Mouse (Mus musculus) gastrocnemius, postnatal 14 days (tissue): ENCODE data around the gene Slx. TPM values are rescaled to one million over a fixed set of nuclear protein-coding genes. Genes with fewer than 3 reads are reported as not detected.
"Not testable (repeated sequence)": the region's sequence is repeated elsewhere in the genome, so short reads cannot be mapped to it uniquely, and the experiment has no call there.

Source experiments
- DNase-seq: peaks from one replicate; pipeline ENCODE4 v3.0.0; 2021; ENCODE audit warnings: mixed read lengths
- intact Hi-C: fragments of 180-260 bp; cut with DNase I; formaldehyde crosslinking; loops from one replicate; pipeline ENCODE4 v1.15.1; 2025; ENCODE audit warnings: low total_unique reads
- long read RNA-seq, 2 experiments: library from polyadenylated mRNA; stranded (forward); transcript quantifications; one replicate each; pipeline ENCODE4 v2.0.0; 2021
- microRNA-seq, 2 experiments: library from miRNA; unstranded; fragments of <30 nt; microRNA quantifications; one replicate each; pipeline ENCODE4 v1.2.0; 2021
- total RNA-seq, 2 experiments: library from RNA; stranded (reverse); gene quantifications; 2 replicates each; pipeline ENCODE4 v1.2.3; 2021

Gene Slx
- total RNA-seq: not detected
- long read RNA-seq, experiment 1: 0 reads
- long read RNA-seq, experiment 2: 0 reads

DNA sequence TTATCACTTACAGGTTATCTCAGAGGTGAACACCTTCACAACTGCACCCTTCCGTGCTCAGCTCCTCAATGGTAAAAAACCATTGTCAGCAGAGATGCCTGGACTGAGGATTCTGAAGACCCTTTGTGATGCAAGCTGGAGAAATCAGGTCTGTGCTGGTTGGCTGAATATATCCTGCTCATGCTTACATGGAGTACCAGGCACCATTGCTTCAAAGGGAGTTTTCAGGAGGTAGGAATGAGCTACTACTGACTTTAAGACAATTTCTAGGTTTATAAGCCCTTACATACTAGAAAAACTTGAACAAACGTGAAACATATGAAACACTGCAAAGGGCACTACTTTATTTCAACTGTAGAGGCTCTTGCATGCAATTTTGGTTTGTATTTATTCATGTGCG lies at the start of gene Slx:
Gene Slx, minus strand, starts transcription at position 101 of the 400 bp plus-strand sequence.
- intact Hi-C loops, DNase-seq: not testable (repeated sequence)

Small RNAs within 50 kb of the gene (microRNA-seq; reads per million reads assigned to microRNA genes)
- 0 reads per million in 2 experiments for gene Gm27341

Other genes starting within 250 kb of the Slx start
- not detected for gene Gm2030, start 235.5 kb downstream of the Slx start, total RNA-seq
- gene Gm14525, start 157.1 kb upstream of the Slx start, total RNA-seq: not detected